Mouse (Mus musculus): ENCODE results near the gene Lpar2.

- no peak for TF ChIP-seq CTCF (IDR thresholded peaks at IDR 0.05; ENCODE audit: insufficient read depth, low read length)
- TF ChIP-seq POLR2A (IDR thresholded peaks at IDR 0.05; ENCODE audit: borderline replicate concordance, extremely low read depth, low read depth, low read length) = peak; percentile 28; the same call in 1 of the 2 replicates
Observed at GRCm38 (mm10) chr8:69822386-69823191, at the start of gene Lpar2.
